Mouse (Mus musculus) adrenal gland, adult 10 weeks (tissue): ENCODE data around the gene Gm6205. TPM values are rescaled to one million over a fixed set of nuclear protein-coding genes. Genes with fewer than 3 reads are reported as not detected.

Experiments
- polyA plus RNA-seq: library from polyadenylated mRNA; stranded (reverse); fragments of 350-450 nt; fragmentation: Illumina TruSeq; extraction: RNeasy Lipid Tissue Mini Kit (QIAGEN cat#74804); gene quantifications from one replicate; pipeline ENCODE4 v1.2.3, GENCODE M21; 2014; ENCODE audit warnings: low read depth, low replicate concordance

Gene Gm6205
- polyA plus RNA-seq: not detected

DNA sequence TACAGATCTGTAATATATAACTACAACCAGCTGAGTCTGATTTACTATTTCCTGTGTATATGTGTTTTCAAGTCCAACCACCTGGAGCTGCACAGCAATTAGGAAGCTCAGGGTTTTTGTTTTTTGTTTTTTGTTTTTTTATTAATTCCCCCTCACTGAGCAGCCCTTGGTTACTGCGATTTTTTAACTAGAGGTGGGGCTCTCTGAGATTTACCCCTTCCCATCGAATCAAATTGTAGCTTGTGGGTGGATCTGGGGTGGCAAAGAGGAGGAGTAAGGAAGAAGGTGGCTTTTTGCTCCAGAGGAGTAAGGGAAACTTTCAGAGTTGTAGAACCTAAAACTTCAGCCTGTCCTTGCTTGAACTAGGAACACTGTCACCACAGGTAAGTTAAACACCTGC, at the start of gene Gm6205:
Gene Gm6205 (plus strand): TSS at position 301 of the 400 bp plus-strand sequence.

DNA sequence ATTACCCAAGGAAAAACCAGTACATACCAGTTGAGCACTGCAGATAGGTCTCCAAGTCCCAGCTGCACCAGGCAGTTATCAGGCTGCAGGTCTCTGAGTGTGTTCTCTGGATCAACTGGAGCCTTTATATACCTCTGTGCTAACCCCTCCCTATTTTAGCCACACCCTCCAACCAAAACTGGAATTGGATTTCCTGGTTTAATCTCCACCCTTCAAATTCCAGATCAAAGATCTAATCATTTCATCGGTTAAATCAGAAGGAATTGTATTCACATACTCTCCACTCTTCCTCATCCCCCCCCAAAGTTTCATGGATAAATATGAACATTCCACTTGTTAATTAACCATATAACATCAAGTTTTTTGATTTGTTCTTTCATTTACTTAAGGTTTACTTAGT, 31.9 kb upstream of the Gm6205 start, which contains the start of gene Gm3147:
Gene Gm3147 (minus strand): TSS at position 101 of the 400 bp plus-strand sequence.

DNA sequence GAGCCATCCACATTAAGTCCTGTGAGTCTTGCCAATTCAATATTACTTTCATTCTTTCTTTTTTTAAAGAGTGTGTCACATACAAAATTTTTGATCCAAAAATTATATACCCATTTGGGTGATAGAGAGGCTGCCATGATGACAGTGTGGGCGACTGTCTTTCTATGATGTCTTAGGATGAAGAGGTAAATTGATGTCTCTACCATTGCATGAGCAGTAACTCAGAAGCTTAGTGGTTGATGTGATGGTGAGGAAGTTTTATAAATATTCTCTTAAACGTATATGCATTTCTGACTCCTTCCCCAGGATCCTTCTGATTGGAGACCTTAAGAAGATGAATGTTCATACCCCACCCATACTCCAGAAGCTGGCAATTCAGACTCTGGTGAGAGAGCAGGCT, 24.5 kb upstream of the Gm6205 start, which contains the start of gene Gm6509:
Gene Gm6509 (plus strand): TSS at position 301 of the 400 bp plus-strand sequence.

Other genes starting within 250 kb of the Gm6205 start
- not detected for gene Gm7682, start 202.6 kb upstream of the Gm6205 start, polyA plus RNA-seq
- gene Gm3139, start 122.1 kb upstream of the Gm6205 start, polyA plus RNA-seq: not detected
- not detected for gene Gm3147, start 32.0 kb upstream of the Gm6205 start, polyA plus RNA-seq
- not detected for gene Gm6509, start 24.4 kb upstream of the Gm6205 start, polyA plus RNA-seq
- gene Gm3183, start 217.1 kb downstream of the Gm6205 start, polyA plus RNA-seq: not detected